Mouse (Mus musculus) limb, embryonic 10.5 days (tissue): ENCODE results near the gene Gm7347. TPM values are rescaled to one million over a fixed set of nuclear protein-coding genes. Genes with fewer than 3 reads are reported as not detected.
A peak's percentile ranks its signal among the peaks of the same experiment; 100 is the strongest.
"Not testable (repeated sequence)": the region's sequence is repeated elsewhere in the genome, so short reads cannot be mapped to it uniquely, and the experiment has no call there.

Experiments
- DNase-seq: peaks from one replicate; pipeline ENCODE4 v3.0.0-alpha.2; 2017; ENCODE audit warnings: low spot score
- H3K27ac ChIP-seq: fragments of 300-500 bp; sonication (generic); 2 replicates; pipeline ENCODE4 v1.5.1; 2016; ENCODE audit warnings: mild to moderate bottlenecking
- H3K27me3 ChIP-seq: fragments of 300-500 bp; sonication (generic); 2 replicates; pipeline ENCODE4 v1.6.1; 2016; ENCODE audit warnings: low read depth, mild to moderate bottlenecking; ENCODE audit not compliant: poor library complexity, severe bottlenecking
- H3K36me3 ChIP-seq: fragments of 300-500 bp; sonication (generic); 2 replicates; pipeline ENCODE4 v1.6.1; 2016; ENCODE audit warnings: mild to moderate bottlenecking, moderate library complexity
- H3K4me1 ChIP-seq: fragments of 300-500 bp; sonication (generic); 2 replicates; pipeline ENCODE4 v1.6.1; 2016
- H3K4me3 ChIP-seq: fragments of 300-500 bp; sonication (generic); 2 replicates; pipeline ENCODE4 v1.5.1; 2016; ENCODE audit warnings: mild to moderate bottlenecking, moderate library complexity
- H3K9me3 ChIP-seq: fragments of 300-500 bp; sonication (generic); replicated peaks from 2 replicates; pipeline ENCODE4 v1.6.1; 2016; ENCODE audit warnings: mild to moderate bottlenecking
- WGBS: fragments of 180-500 bp; shearing (Covaris S2); methylation state at CpG from one replicate; pipeline ENCODE4 v1.1.7; 2016; 5-methylcytosine and 5-hydroxymethylcytosine counted together
- polyA plus RNA-seq: library from polyadenylated mRNA; unstranded; fragments of >200 nt; fragmentation: Nextera tagmentation; extraction: Ambion mirVana; gene quantifications from 2 replicates; pipeline ENCODE4 v1.2.1, GENCODE M21; 2016

Gene Gm7347
- polyA plus RNA-seq: not detected in 2 replicates

- no CpG with 5 or more reads among the region's 2 CpGs for WGBS
- H3K27ac ChIP-seq, H3K4me3 ChIP-seq, H3K4me1 ChIP-seq, H3K9me3 ChIP-seq, H3K27me3 ChIP-seq, H3K36me3 ChIP-seq, DNase-seq: not testable (repeated sequence)
These were observed at the start of gene Gm7347 for GRCm38 (mm10) chr5:26058481-26058880. TSS of gene Gm7347 (minus strand) at chr5:26058581.

DNA sequence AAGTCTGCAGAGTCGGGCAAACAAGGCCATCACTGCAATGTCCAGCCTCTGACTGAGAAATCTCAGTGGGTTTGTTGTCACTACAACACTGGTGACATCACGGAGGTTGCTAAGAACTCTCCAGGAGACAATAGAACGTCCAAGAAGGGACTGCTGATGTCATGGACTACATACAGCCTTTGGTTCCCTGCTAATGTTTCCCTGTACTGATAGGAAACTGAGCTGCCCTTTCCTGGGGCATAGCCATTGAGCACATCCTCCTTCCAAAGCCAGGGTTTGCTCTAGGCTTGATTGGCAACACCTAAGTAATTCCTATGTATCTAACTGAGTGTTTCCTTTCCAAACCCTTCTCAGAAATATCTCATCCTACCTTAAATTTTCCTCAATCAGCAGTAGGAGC is 46.9 kb upstream of the Gm7347 start, which contains the start of gene 5031410I06Rik:
Gene 5031410I06Rik (minus strand): TSS at position 101 of the 400 bp plus-strand sequence.
- not testable (repeated sequence) for H3K4me3 ChIP-seq, H3K9me3 ChIP-seq, DNase-seq, H3K36me3 ChIP-seq, H3K4me1 ChIP-seq, H3K27me3 ChIP-seq, H3K27ac ChIP-seq
- no CpG with 5 or more reads among the region's 3 CpGs for whole genome bisulfite sequencing

DNA sequence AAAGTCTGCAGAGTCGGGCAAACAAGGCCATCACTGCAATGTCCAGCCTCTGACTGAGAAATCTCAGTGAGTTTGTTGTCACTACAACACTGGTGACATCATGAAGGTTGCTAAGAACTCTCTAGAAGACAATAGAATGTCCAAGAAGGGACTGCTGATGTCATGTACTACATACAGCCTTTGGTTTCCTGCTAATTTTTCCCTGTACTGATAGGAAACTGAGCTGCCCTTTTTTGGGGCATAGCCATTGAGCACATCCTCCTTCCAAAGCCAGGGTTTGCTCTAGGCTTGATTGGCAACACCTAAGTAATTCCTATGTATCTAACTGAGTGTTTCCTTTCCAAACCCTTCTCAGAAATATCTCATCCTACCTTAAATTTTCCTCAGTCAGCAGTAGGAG is 30.8 kb upstream of the Gm7347 start, which contains the start of gene Gm10471:
Gene Gm10471 (minus strand): TSS at position 101 of the 400 bp plus-strand sequence.
- H3K27me3 ChIP-seq, H3K27ac ChIP-seq, H3K9me3 ChIP-seq: not testable (repeated sequence)

DNA sequence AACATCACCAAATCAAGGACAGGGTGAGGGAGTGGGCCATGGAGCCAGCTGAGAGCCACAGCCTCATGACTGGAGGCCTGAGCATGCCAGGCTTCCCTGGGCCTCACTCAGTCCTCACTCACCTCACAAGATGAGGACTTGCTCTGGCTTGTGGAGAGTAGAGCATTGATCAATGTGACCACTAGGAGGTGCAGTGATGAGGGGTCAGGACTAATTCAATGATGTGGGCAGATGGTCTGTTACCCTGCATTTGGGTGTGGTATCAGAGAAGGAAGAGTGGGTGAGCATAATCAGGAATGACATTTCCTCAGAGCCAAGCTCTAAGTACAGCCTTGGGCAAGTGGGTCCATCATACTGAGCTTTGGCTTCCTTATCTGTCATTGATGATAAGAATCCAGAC is 20.6 kb upstream of the Gm7347 start:
- H3K27ac ChIP-seq, H3K27me3 ChIP-seq, H3K4me1 ChIP-seq, H3K9me3 ChIP-seq, H3K36me3 ChIP-seq, H3K4me3 ChIP-seq: not testable (repeated sequence)
- peak; percentile 26 for DNase-seq

More for the DNA sequence above, 30.8 kb upstream of the Gm7347 start, which contains the start of gene Gm10471:
- not testable (repeated sequence) for H3K4me1 ChIP-seq, H3K4me3 ChIP-seq, H3K36me3 ChIP-seq, DNase-seq
- 87% methylated on average over 1 of the region's 1 CpGs for WGBS

- Histone ChIP-seq H3K27me3 (no peaks in the 10 kb centered on the region), H3K4me1 (no peaks in the 10 kb centered on the region), H3K9me3 (peaks cover 2% of the 10 kb centered on the region; the same call in 1 of the 2 replicates), H3K27ac (no peak overlapping the region), H3K36me3 (no peaks in the 10 kb centered on the region), H3K4me3 (no peak overlapping the region)
- no peak for DNase-seq
- 89% methylated on average over 24 of the region's 24 CpGs for WGBS
These were observed 12.3 kb upstream of the Gm7347 start for GRCm38 (mm10) chr5:26070716-26071115.

GRCm38 (mm10) chr5:26039458-26039857 is 18.9 kb downstream of the Gm7347 start, which contains the start of gene Speer4a:
TSS of gene Speer4a (minus strand) at chr5:26039558.
- H3K4me1 ChIP-seq, DNase-seq, H3K27me3 ChIP-seq, H3K27ac ChIP-seq, H3K4me3 ChIP-seq, H3K9me3 ChIP-seq, H3K36me3 ChIP-seq: not testable (repeated sequence)
- 81% methylated on average over 2 of the region's 2 CpGs for WGBS

GRCm38 (mm10) chr5:26022816-26023215 is 35.6 kb downstream of the Gm7347 start, which contains the start of gene Gm5862:
TSS of gene Gm5862 (minus strand) at chr5:26022916.
- not testable (repeated sequence) for H3K27me3 ChIP-seq, H3K9me3 ChIP-seq, H3K36me3 ChIP-seq, H3K4me3 ChIP-seq, DNase-seq, H3K4me1 ChIP-seq, H3K27ac ChIP-seq
- WGBS: no CpG with 5 or more reads among the region's 3 CpGs

DNA sequence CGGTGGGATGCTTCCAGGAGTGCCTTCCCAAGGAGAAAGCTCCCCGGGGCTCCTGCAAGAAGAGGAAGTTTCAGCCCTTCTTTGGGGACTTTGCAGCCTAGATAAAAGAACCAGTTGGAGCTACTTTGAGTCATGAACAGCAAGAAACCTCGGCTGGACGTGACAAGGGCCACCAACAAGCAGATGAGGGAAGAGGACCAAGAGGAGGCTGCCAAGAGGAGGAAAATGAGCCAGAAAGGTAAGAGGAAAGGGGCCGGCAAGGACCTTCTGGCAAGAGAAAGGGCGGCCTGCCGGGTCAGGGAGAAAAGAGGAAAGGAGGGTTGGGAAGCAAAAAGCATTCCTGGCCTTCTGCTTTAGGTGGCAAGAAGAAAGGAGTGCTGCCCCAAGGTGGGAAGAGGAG is 50.7 kb downstream of the Gm7347 start:
- not testable (repeated sequence) for H3K27ac ChIP-seq, DNase-seq, H3K9me3 ChIP-seq, H3K4me1 ChIP-seq, H3K4me3 ChIP-seq, H3K36me3 ChIP-seq
- 70% methylated on average over 7 of the region's 7 CpGs for WGBS
- H3K27me3 ChIP-seq: peaks cover 21% of the 10 kb centered on the region

DNA sequence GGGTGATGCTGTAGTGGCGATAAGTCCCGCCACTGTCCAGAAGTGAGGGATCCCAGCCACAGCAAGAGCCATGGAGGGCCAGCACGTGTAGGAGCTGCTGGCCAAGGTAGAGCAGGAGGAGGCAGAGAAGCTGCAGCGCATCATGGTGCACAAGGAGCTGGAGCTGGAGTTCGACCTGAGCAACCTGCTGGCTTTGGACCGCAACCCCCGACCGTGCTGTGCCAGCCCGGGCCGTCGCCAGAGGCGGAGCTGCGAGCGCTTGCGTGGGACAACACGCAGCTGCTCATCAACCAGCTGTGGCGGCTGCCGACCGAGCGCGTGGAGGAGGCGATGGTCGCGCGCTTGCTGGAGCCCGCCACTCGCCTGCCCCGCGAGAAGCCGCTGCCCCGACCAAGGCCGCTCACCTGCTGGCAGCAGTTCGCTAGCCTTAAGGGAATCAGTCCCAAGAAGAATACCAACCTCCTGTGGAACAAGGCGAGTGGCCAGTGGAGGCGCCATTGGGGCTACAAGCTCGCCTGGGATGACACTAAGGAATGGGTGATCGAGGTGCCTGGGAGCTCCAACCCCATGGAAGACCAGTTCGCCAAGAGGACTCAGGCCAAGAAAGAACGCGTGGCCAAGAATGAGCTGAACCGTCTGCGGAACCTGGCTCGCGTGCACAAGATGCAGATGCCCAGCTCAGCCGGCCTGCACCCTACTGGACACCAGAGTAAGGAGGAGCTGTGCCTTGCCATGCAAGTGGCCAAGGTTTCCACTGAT is 51.3 kb downstream of the Gm7347 start:
- not testable (repeated sequence) for H3K4me1 ChIP-seq, H3K27ac ChIP-seq, H3K9me3 ChIP-seq, H3K36me3 ChIP-seq
- WGBS: 18% methylated on average over 45 of the region's 45 CpGs
- peak; percentile 62 for DNase-seq
- Histone ChIP-seq H3K27me3 (peaks cover 21% of the 10 kb centered on the region), H3K4me3 (peak overlapping the region; percentile 41)

GRCm38 (mm10) chr5:26004698-26005097 is 53.7 kb downstream of the Gm7347 start, which contains the start of gene Gm1979:
TSS of gene Gm1979 (minus strand) at chr5:26004798.
- WGBS: 85% methylated on average over 1 of the region's 2 CpGs
- H3K9me3 ChIP-seq, H3K36me3 ChIP-seq, H3K27ac ChIP-seq, DNase-seq, H3K4me1 ChIP-seq, H3K4me3 ChIP-seq: not testable (repeated sequence)
- H3K27me3 ChIP-seq: peaks cover 21% of the 10 kb centered on the region

Other genes starting within 250 kb of the Gm7347 start
- gene Gm21663, start 116.2 kb downstream of the Gm7347 start, polyA plus RNA-seq: not detected in 2 replicates
- not detected in 2 replicates for gene Gm21671, start 104.2 kb downstream of the Gm7347 start, polyA plus RNA-seq
- not detected in 2 replicates for gene Gm21680, start 85.9 kb downstream of the Gm7347 start, polyA plus RNA-seq
- not detected in 2 replicates for gene Gm21698, start 69.9 kb downstream of the Gm7347 start, polyA plus RNA-seq
- gene Gm1979, start 53.8 kb downstream of the Gm7347 start, polyA plus RNA-seq: not detected in 2 replicates
- not detected in 2 replicates for gene Gm5862, start 35.7 kb downstream of the Gm7347 start, polyA plus RNA-seq
- gene Speer4a, start 19.0 kb downstream of the Gm7347 start, polyA plus RNA-seq: not detected in 2 replicates
- not detected in 2 replicates for gene Gm10471, start 30.7 kb upstream of the Gm7347 start, polyA plus RNA-seq
- not detected in 2 replicates for gene 5031410I06Rik, start 46.8 kb upstream of the Gm7347 start, polyA plus RNA-seq
- gene Gm10220, start 62.8 kb upstream of the Gm7347 start, polyA plus RNA-seq: not detected in 2 replicates
- not detected in 2 replicates for gene Gm7361, start 199.1 kb upstream of the Gm7347 start, polyA plus RNA-seq